Mouse (Mus musculus): Measurements from ENCODE around the gene Adamtsl1.

Adamtsl1 gene

GRCm38 (mm10) chr4:85672290-85672689, 158.3 kb downstream of the Adamtsl1 start:
- DNase-seq (ENCODE audit: low spot score in 2 of 2): no peak

GRCm38 (mm10) chr4:85677621-85678020, 163.6 kb downstream of the Adamtsl1 start:
- DNase-seq (ENCODE audit: low spot score in 2 of 2): no peak

GRCm38 (mm10) chr4:85686160-85686559, 172.2 kb downstream of the Adamtsl1 start:
- no peak for DNase-seq (ENCODE audit: low spot score in 2 of 2)

- no peak for DNase-seq (ENCODE audit: low spot score in 2 of 2)
These were observed 181.3 kb downstream of the Adamtsl1 start for GRCm38 (mm10) chr4:85695237-85695636.

GRCm38 (mm10) chr4:85707352-85708057, 193.5 kb downstream of the Adamtsl1 start:
- no peak for DNase-seq (ENCODE audit: low spot score in 2 of 2)

- DNase-seq (ENCODE audit: low spot score in 2 of 2): no peak
These were observed 195.7 kb downstream of the Adamtsl1 start for GRCm38 (mm10) chr4:85709636-85710035.

- DNase-seq (ENCODE audit: low spot score in 2 of 2): no peak
These were observed 211.0 kb downstream of the Adamtsl1 start for GRCm38 (mm10) chr4:85724999-85725398.

GRCm38 (mm10) chr4:85727731-85728130, 213.8 kb downstream of the Adamtsl1 start:
- no peak for DNase-seq (ENCODE audit: low spot score in 2 of 2)

GRCm38 (mm10) chr4:85728416-85728815, 214.4 kb downstream of the Adamtsl1 start:
- peak in 1 of 2 experiments; percentile 4 for DNase-seq (ENCODE audit: low spot score in 2 of 2)

GRCm38 (mm10) chr4:85740478-85740877, 226.5 kb downstream of the Adamtsl1 start:
- no peak for DNase-seq (ENCODE audit: low spot score in 2 of 2)

GRCm38 (mm10) chr4:85741825-85742391, 227.9 kb downstream of the Adamtsl1 start:
- DNase-seq (ENCODE audit: low spot score in 2 of 2): no peak

GRCm38 (mm10) chr4:85743427-85743826, 229.5 kb downstream of the Adamtsl1 start:
- DNase-seq (ENCODE audit: low spot score in 2 of 2): no peak

GRCm38 (mm10) chr4:85762684-85763083, 248.7 kb downstream of the Adamtsl1 start:
- no peak for DNase-seq (ENCODE audit: low spot score in 2 of 2)

GRCm38 (mm10) chr4:85763161-85764014, 249.4 kb downstream of the Adamtsl1 start:
- DNase-seq (ENCODE audit: low spot score in 2 of 2): no peak

- DNase-seq (ENCODE audit: low spot score in 2 of 2): no peak
These were observed 250.1 kb downstream of the Adamtsl1 start for GRCm38 (mm10) chr4:85764015-85764450.

- DNase-seq (ENCODE audit: low spot score in 2 of 2): no peak
These were observed 250.5 kb downstream of the Adamtsl1 start for GRCm38 (mm10) chr4:85764476-85764875.

- no peak for DNase-seq (ENCODE audit: low spot score in 2 of 2)
These were observed 253.7 kb downstream of the Adamtsl1 start for GRCm38 (mm10) chr4:85767666-85768065.

- no peak for DNase-seq (ENCODE audit: low spot score in 2 of 2)
These were observed 254.1 kb downstream of the Adamtsl1 start for GRCm38 (mm10) chr4:85768107-85768506.

GRCm38 (mm10) chr4:85782511-85782910, 268.5 kb downstream of the Adamtsl1 start:
- no peak for DNase-seq (ENCODE audit: low spot score in 2 of 2)

GRCm38 (mm10) chr4:85783768-85784379, 269.9 kb downstream of the Adamtsl1 start:
- no peak for DNase-seq (ENCODE audit: low spot score in 2 of 2)

- DNase-seq (ENCODE audit: low spot score in 2 of 2): no peak
These were observed 270.5 kb downstream of the Adamtsl1 start for GRCm38 (mm10) chr4:85784428-85784827.

- DNase-seq (ENCODE audit: low spot score in 2 of 2): no peak
These were observed 276.3 kb downstream of the Adamtsl1 start for GRCm38 (mm10) chr4:85790226-85790625.

Data from right cerebral cortex, postnatal 36 days (tissue).